Mouse (Mus musculus) bone marrow macrophage, adult 2 months (primary cell): ENCODE data around the gene Mrpl4.

Source experiments
- CTCF ChIP-seq: IDR thresholded peaks from 2 replicates; pipeline ENCODE4 v1.5.1; 2012; ENCODE audit warnings: low read depth, mild to moderate bottlenecking, low read length, moderate library complexity
- POLR2A ChIP-seq: IDR thresholded peaks from 2 replicates; pipeline ENCODE4 v1.6.1; 2012; ENCODE audit warnings: mild to moderate bottlenecking, low read depth, low read length, borderline replicate concordance

DNA sequence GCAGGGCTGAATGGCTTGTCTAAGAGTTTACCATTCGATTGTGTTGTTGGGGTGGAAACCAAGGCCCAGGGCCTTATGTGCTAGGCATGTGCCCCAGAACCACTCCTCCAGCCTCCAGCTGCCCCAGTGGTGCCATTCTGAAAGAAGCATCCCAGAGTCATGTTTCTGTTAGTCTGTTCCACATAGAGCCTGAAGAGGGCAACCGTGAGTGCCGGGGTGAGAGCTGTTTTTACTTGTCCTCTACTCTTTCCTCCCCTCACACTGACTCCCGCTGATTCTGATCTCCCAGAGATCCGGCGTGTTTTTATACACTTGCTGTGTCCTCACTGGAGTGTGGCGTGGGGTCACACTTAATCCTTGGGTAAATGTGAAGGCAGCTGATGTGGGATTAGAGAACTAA is 5.5 kb downstream of the Mrpl4 start:
- TF ChIP-seq POLR2A (no peak), CTCF (no peak; the same call in 1 of the 2 replicates)
